Mouse (Mus musculus) CD4-positive, CD25-positive, alpha-beta regulatory T cell, adult 2 months (primary cell): ENCODE measurements around the gene Rai14.

Experiments
- DNase-seq: peaks from one replicate; pipeline ENCODE4 v3.0.0-alpha.2; 2012; ENCODE audit warnings: low read depth, low spot score

Rai14 gene

DNA sequence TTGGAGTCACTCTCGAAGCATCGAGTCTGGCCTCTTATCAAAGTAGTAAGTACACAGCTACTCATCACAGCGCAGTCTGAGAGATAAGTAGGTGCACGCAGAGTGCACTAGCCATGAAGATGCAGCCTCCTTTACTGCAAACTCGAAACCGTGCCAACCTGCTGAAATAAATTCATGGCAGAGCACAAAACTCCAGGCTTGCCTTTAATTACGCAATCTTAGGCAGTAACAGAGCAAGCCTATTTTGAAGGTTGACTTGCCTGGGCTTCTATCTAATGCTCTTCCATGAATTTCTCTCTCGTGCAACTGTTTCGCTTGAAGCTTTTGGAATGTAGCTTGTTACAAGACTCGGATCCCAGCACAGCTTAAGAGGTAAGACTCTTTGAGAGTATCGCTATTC lies 25.1 kb downstream of the Rai14 start:
- no peak for DNase-seq

DNA sequence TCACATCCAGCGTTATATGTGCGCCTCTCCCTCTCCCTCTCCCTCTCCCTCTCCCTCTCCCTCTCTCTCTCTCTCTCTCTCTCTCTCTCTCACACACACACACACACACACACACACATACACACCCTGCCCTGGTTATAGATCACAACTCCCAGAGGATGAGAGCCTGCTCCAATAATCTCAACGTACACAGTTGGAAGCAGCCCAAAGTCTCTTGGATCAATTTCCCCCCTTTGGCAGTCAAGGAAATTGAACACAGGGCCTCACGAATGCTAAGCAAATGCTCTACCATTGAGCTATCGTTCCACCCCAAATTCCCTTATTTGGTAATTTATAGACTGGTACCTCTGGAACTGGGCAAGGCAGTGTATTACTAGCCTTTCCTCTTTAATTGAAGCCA lies 25.7 kb downstream of the Rai14 start:
- DNase-seq: no peak

DNA sequence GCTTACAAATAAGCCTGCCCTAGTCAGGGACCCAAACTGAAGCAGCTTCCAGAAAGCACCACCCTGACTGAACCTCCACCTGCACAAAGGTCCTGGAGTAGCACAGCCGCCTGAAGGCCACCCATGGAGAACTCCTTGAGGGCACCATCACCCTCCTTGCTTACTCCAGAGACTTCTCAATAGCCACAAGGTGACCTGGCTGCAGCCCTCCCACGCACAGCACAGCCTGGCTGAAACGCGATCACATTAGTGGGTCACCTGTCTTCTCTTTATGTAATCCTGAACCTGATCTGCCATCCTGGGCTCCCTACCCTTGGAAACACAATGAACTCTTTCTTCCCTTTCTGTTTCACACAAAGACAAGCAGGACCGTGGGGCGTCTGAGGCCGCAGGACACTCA lies 27.1 kb downstream of the Rai14 start:
- DNase-seq: no peak

DNA sequence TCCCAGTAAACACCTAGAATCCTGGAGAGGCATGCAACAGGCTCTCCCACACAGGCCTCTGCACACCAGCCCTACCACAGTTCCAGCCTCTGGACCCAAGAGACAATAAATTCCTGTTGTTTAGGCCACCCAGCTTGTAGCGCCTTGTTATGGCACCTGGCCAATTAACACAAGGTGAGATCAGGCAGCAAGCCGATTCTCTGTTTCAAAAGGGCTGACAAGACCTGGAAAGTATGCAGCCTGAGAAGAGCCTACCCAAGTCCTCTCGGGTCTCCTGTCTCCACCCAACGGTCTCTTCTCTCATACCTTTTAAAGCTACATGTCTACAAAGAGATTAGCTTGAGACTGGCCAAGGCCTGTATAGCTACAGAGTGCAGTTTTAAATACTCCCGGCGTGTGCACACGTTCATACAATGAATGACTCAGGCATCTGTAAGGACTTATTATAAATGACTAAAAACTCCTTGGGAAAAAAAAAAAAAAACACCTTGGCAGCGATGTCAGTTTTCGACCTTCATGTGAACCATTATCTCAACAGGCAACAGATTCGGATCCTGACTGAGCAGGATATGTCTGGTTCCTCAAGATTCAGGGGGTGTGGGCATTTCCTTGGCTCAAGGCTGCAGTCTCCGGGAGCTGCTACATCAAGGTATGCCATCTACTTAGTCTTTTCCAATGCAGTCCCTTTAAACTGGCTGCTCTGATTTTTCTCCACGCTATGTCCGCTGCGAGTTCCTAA lies 28.6 kb downstream of the Rai14 start:
- no peak for DNase-seq

DNA sequence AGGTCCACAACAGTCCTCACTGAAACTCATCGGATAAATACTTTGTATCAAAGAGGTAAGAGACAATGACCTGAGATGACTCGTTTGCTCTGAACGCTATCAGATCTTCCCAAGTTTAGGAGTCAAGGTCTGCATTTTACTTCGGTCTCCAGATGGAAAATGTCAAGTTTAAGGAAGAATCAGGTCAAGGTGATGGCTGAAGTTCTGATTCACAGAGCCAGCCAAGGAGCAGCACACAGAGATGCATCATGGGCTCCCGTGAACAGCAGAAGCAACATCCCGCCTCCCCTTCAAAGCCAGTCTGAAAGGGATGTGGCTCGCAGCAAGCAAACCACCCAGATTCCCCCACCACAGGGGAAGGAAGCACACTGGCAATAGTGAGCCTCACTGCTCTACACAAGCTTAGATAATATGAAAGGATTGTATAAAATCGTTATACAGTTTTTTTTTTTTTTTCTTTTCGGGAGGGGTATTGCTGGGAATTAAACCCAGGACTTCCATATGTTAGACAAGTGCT lies 30.7 kb downstream of the Rai14 start:
- DNase-seq: no peak

DNA sequence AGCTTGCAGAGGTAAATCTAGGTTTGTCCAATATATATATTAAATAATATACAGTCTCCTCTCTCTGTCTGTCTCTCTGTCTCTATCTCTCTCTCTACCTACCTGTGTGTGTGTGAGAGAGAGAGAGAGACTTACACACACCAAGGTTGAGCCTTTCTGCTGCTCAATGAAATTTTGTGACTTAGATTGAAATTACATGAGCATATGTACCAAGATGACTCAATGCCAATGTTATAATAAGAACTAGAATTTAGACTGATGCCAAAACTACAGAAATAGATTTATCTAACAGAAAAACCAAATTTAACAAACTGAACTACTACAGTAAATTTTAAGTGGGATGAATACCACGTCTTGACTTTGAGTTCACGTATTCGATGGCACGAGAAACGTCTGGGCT lies 33.9 kb downstream of the Rai14 start:
- DNase-seq: no peak

DNA sequence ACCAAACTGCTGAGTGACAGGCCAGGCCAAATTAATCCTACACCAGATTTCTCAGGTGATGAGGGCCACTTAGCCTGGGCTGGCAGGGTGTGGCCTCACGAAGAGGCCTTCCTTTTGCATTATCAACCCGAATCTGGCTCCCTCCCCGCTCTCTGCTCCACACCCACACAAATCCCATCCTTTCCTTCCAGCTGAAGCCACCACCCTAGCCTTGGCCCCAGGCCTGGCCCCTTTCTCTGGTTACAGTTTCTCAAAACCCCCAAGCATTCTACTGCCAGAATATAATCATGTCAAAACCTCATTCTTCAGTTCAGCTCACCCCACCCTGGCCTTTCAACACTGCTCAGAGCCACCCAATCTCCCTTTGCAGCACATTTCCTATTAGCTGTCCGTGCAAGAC lies 34.9 kb downstream of the Rai14 start:
- DNase-seq: no peak

DNA sequence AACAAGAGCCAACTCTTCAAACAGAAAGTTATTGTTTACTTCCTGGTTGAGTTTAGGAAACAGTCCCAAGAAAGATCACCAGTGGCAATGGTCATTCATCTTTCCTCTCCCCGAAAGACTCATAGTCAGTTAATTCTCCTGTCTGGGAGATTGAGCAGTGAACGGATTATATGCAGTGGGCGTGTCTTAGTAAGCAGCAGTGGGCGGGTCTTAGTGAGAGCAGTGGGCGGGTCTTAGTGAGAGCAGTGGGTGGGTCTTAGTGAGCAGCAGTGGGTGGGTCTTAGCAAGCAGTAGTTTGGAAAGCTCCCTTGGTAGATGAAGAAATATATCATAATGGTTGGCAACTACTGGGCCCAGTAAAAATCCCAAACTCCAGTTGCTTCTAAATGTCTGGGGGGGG lies 38.6 kb downstream of the Rai14 start:
- DNase-seq: no peak

DNA sequence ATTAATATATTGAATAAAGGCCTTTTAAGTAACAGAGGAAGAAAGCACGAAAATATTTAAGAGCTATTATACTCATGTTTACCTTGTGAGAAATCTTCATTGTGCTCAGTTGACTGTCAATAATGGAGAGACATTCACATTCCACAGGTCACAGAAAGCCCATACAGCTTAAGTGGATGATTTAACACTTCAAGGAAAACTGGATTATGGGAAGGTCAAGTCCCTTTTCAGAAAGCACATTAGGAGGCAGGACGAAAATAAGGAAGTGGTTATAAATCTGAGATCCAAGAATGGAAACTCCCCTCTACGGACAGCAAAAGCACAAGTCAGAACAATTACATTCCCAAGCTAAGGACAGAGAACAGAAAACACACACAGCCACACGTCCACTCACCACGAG lies 41.5 kb downstream of the Rai14 start:
- DNase-seq: no peak

DNA sequence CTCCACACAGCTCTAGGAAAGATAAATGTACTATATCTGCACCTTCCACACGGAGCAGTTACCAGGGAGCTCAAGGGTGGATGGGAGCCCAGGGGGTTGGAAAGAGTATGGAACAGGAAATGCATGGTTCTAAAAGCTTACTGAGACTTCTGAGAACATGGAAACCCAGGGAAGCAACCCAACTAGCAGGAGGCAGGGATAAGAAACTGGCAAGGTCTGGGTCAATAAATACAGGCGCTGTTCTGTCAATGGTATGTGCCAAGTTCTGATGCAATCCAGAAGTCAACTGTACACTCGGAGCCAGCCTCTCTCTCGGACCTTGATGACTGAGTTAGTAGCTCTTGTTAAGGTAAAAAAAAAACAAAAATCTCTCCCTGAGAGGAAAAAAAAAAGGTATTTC lies 42.6 kb downstream of the Rai14 start:
- no peak for DNase-seq

DNA sequence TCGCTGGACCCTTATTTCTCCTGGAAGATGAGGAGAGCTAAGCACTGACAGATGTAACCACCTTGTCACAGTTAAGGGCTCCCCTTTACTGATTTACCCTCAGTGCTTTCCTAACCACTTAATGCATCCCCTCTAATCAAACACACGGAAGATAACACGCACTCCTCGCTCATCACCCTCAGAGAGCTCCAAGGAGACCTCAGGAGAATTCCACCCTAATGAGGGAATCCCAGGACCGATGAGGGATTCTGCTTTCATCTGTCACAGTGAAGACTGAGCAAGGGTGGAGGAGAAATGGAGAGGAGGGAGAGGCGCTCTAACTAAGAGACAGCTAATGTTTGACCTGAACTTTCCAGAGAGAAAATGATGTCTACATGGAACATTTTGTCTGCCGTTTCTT lies 44.3 kb downstream of the Rai14 start:
- DNase-seq: no peak

DNA sequence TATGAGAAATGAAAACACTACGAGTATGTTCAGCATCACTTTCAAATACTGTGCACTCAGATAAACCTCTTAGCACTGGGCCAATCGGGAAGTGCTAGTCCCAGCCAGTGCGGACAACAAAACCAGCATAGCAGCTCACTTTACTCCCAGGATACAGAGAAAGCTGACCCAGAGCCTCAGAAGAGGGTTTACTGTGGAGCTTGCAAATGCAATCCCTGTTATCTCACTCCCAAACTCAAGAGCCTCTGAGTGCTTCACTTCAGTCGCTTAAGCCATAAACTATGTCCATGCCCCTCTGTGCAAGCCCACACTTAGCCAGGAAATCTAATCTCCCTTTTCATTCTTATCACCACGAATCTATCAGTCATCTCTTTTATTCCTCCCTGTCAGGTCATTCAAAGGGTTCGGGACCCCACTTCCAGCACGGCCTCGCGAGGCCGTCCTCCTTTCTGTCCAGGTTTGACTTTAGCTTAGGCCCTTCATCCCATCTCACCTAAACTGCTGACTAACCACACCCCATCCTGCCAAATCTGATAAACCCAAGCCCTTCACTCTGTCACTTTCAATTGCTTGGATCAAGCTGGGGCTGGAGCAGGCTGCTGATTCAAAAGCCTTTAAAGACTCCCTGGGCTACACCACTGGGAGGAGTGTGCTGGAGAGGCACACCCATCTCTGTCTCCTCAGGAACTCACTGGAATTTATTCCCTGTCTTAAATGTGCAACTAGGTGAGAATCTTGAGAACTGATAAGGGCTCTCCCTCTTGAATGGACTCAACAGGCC lies 46.1 kb downstream of the Rai14 start:
- DNase-seq: no peak

DNA sequence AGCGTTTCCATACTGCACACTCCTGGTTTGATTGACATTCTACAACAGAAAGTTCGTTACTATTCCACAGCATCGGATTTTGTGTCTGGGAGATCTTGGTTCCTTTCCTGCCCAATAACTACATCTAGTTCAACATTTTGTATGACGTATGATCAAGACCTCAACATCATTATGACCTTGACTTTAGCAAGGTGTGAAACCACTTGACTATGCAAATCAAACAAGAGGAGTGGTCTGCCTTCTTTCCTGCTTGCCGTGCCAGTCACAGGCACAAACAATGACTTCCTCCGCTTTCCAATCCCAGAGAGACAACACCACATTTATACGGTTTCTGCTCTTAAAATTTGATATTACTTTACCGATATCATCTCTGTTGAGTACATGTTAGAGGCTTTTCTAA lies 48.6 kb downstream of the Rai14 start:
- no peak for DNase-seq

DNA sequence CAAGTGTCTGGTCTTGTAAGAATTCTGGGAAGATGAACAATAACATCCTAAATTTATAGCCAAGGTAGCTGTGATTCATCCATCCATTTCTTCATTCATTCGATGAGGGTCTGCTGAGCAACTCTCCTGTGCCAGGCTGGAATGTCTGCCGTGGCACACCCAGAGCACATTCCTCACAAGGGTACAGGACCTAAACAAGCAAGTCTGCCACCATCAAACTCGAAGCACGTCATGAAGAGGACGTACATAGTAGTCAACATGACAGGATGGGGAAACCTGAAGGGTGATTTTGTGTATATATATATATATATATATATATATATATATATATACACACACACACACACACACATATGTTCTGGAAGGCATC lies 49.9 kb downstream of the Rai14 start:
- DNase-seq: no peak

DNA sequence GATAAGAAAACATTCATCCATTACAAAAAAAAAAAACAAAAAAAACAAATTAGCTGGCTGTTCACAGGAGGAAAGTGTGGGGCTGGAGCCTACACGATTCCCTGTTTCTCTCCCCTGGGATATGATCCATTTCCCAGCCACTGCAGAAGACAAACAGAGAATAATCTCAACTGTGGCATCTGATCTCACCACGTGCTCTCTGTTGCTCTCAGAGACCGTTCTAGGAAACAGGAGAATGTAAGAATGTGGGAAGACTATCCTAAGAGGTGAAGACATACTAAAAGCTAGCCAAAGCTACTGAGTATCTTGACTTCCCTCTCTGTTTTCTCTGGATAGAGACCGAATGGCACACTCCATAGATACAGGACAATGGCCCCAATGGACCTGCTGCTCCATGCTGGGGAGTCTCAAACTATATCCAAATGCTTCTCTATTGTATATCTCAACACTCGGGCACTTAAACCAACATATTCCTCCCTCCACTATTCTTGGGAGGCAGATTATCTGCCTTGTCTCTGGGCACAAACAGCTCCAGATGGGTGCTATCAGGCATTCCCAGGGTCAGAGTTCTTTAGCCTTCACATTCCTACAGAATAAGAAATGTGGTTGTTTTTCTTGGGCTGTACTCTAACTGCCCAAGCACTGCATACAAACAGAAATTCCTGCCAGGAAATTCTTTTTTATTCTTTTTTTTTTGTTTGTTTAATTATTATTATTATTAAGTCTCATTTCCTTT lies 50.5 kb downstream of the Rai14 start:
- no peak for DNase-seq

DNA sequence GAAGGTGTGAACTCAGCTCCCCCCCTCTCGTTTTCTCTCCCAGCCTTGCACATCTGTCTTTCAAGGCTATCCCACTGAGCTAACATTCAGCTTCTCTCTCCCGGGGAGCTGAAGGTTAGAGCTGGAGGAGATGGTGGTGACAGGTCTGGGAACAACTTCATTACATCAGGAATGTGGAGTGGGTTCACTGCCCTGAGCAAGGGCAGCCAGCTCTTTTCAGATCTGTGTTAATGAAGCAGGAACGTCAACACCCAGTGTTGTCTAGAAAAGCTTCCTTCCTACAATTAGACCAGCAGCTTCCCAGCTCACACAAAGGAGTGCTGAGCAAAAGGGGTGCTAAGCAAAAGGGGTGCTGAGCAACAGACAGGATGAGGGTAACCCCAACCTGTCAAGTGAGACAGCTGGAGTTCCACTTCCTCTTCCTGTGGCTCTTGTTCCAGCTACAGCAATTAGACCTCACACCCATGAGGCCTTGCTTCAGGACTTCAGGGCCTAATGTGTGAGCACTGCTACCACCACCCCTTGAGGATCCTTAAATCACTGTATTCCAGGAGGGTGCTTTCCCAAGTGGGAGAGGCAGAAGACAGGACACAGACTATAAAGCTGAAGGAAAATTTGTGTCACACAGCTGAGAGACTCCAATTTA lies 52.3 kb downstream of the Rai14 start:
- peak; percentile 3 for DNase-seq

DNA sequence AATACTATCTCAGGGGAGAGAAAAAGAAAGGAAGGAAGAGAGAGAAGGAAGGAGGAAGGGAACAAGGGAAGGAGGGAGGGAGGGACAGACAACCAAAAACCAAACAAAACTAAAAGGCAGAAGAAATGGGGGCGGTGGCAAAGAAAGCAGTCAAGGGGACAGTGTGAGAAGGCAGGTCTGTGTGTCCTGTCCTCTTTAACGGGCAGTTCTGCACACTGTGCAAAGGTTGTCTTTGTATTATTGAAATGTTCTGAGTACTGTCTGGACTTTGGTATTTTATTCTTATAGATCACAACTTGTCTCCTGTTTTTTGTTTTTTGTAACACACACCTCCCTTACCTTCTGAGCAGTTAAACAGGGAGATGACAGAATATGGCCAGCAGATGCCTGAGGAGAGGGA lies 55.6 kb downstream of the Rai14 start:
- DNase-seq: no peak

DNA sequence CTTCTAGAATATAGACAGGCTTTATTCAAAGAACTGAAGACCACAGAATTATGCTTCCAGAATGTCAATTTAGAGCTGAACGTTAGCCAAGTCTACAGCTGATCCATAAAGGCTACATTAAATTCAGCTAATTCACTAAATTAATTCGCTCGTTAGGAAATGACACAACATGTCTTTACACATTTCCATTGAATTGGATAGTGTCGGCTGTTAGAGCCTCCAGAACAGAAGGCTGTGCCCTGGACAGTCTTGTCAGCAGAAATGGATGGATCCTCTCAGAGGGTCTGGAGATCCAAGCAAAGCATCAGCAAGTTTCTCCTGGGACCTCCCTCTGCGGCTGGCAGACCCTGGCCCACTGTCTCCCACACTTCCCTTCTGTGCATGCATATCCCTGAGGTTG lies 58.3 kb downstream of the Rai14 start:
- no peak for DNase-seq

DNA sequence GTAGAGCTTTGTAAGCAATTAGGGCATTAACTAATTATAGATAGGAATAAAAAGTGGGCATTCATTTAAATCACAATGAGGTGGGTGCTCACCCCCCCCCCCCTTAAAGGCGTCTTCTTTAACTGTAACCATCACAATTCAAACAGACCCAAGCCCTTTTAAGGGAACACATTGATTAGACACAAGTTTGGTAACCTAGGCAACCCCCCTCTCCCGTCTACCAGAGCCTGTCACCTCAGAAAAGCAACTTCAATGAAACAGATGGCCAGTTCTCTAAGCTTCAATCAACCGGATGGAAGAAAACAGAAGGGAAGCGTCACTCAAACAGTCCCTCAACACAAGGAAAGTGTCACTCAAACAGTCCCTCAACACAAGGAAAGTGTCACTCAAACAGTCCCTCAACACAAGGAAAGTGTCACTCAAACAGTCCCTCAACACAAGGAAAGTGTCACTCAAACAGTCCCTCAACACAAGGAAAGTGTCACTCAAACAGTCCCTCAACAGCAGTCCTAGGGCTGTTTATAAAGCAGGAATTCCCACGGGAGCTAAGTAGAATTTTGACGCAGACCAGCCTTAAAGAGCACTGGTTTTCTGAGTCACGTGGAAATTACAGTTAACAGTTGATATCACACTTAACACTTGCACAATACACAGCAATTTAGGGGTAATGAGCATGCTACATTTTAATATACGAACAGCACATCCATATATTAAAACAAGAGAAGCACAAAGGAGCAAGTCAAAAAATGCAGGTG lies 59.1 kb downstream of the Rai14 start:
- no peak for DNase-seq

DNA sequence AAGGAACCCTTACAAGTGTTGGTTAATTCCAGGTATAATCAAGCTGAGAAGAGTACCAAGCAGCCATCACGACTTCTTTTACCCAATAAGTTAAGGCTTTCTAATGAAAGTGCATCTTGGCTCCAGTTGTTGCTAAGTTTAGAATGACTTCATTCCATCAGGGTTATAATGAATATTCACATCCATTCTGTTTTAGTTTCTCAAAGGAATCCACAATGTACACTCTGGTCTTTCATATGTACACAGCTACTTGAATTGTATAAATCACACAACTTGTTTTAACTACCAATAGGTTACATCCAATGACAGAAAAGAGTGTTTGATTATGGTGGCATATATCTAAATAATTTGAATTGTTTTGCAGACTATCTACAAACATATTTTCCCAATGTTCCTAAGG lies 59.7 kb downstream of the Rai14 start:
- no peak for DNase-seq

DNA sequence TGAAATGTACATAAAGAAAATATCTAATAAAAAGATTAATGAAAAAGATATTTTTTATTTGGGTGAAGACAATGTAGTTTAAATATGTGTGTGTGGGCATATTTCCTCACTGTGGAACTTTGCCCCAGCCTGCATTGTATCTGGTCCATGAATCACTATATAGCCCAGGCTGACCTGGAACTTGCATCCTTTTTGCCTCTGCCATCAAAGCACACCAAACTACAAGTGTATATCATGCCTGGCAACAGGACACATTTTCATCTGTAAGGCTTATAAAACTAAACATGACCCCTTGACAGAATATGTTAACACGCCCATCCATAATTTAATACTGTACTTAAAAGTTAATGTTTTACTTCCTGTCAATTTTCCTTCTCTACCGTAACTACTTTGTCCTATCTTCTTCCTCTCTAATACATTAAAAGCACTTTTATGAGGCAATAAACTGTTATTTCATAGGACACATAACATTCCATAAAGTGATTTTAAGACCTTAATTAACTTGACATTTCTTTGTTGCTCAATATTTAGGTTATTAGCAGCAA lies 61.4 kb downstream of the Rai14 start:
- no peak for DNase-seq
